Mouse (Mus musculus) testis, adult 2 months (tissue): ENCODE measurements around the gene Kremen1.

Experiments used
- CTCF ChIP-seq: fragments of 200-500 bp; IDR thresholded peaks from 2 replicates; pipeline ENCODE4 v1.5.1; 2012; ENCODE audit warnings: low read depth, mild to moderate bottlenecking, inconsistent platforms, low read length, moderate library complexity; ENCODE audit not compliant: control insufficient read depth, insufficient read depth, insufficient replicate concordance
- POLR2A ChIP-seq: fragments of 200-500 bp; IDR thresholded peaks from 2 replicates; pipeline ENCODE4 v1.6.1; 2012; ENCODE audit warnings: low read depth, mild to moderate bottlenecking, inconsistent platforms, low read length, moderate library complexity; ENCODE audit not compliant: control insufficient read depth

DNA sequence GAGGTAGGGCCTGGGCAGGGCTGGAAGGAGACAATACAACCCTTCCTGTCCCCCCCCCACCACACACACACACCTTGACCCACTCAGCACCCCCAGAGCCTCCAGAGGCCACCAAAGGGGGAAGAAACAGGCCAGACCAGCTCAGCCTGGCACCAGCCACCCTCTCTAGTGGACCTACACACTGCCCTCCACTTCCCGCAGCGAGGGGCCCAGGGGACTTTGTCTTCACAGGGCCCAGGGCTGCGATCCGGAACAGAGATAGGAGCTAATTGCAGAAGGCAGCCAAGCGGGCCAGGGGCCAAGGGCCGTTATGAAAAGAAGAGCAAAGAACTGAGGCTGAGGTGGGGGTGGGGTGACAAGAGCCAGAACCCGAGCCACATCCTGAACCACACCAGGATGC, 112.1 kb downstream of the Kremen1 start:
- no peak for TF ChIP-seq POLR2A
- TF ChIP-seq CTCF: no peak
